Mouse (Mus musculus) lung, adult 18-20 months (tissue): ENCODE results near the gene Gm20671.
"Not testable (repeated sequence)": the region's sequence is repeated elsewhere in the genome, so short reads cannot be mapped to it uniquely, and the experiment has no call there.

Experiments
- DNase-seq, 2 experiments: peaks; one replicate each; pipeline ENCODE4 v3.0.0; 2022; ENCODE audit warnings: mixed read lengths in 2 of 2

Gm20671 gene

DNA sequence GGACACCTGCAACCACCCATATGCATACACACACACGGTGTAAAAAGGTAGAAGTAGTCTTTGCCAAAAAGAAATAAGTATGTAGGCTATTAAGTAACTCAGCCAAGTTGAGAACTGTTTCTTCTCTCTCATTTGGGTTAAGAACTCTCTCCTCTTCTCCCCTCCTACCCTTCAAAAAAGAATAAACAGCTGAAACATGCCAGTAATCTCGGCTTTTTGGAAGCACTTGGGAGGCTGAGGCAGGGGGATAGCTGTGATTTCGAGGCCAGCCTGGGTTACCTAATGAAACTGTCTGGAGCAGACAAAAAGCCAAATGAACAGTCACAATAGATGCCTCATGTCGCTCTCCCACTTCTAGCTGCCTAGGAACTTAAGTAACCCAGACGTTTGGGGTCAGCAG is 42.2 kb downstream of the Gm20671 start:
- no peak for DNase-seq

DNA sequence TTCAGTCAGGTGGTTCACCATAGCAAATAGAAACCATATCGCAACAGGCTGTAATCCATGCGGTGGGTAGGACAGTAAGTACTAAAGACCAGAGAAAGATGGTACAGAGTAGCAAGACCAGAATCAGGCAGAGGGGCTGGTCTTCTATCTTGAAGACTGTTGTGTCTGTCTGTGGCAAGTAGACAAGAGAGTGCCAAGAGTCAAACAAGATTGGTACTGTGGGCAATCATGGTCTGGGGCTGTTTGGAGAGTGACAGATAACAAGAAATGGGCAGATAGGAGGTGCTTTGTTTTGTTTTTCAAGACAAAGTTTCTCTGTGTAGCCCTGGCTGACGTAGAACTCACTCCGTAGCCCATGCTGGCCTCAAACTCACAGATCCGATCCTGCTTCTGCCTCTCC is 45.3 kb downstream of the Gm20671 start:
- DNase-seq = no peak

DNA sequence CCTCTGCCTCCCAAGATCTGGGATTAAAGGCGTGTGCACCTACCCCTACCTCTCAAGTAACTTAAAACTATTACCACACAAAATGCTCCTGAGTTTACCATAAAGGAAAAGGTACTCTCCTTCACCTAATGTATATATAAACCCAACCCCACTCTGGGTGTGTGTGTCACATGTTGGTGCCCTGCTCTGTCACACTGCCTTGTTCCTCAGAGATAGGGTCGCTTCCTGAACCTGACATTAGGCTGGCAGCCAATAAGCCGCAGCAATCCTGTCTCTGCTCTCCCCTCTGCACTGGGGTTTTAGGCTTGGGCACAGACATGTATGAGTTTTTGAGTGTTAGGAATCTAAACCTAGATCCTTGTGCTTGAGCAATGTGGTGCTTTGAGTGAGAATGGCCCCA is 48.7 kb downstream of the Gm20671 start:
- DNase-seq = no peak

DNA sequence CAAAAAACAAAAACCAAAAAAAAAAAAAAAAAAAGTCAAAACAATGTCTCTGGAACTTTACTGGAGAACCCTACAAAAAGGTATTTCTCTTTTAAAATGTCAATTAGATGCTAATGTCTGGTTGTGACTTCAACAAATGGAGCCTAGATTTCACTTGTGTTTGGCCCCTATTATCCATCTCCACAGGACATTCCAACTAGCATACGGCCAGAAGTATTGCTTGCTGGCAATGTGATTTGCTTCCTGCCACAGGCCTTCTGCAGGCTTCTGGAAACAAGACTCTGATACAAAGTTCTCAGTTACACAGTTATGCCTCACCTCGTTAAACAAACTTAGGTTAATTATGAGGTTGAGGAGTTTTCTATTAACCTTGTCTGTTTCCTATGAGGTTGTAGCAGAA is 54.5 kb downstream of the Gm20671 start:
- no peak for DNase-seq

DNA sequence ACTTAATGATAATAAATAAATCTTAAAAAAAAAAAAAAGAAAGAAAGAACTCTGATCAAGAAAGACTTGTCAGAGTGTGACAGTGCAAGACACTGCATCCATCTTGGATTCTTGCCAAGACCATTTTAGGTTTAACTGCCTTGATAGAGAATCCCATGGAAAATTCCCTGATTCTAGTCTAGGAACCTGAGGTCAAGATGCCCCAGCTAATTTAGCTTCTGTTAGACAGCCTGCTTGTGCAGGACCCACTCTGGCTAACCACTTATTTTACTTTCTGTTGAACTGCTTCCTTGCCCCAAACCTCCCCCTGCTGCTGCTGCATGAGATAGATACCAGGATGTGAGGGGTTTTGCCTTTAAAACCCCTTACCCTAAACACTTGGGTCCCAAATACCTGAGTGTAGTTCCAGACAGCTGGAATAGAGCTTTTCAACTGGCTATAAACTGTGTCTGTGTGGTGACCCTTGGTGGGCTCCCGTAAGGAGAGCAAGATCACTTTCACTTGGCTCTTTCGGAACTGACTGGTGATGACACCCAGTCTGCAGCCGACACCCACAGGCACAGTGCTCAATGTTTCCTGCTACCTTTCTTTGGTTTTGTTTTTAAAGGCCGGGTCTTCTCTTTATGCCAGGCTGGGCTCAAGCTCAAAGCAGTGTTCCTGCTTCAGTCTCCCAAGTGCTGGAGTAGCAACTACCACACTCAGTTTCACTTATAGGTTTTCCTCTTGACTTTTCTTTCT is 59.1 kb downstream of the Gm20671 start:
- no peak for DNase-seq

DNA sequence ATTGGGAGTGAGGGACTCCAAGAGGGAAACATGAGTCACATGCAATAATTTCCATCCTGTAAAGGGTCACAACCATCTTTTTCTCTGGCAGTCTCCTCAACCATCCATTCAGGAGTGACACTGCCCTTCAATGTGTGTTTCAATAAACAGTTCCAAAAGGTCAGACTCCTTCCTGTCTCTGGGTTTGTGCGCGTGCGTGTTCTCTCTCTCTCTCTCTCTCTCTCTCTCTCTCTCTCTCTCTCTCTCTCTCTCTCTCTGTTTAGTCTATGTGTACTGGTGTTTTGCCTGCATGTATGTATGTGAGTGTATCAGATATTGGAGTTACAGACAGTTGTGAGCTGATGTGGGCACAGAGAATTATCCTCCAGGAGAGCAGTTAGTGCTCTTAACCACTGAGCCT is 59.9 kb downstream of the Gm20671 start:
- no peak for DNase-seq

DNA sequence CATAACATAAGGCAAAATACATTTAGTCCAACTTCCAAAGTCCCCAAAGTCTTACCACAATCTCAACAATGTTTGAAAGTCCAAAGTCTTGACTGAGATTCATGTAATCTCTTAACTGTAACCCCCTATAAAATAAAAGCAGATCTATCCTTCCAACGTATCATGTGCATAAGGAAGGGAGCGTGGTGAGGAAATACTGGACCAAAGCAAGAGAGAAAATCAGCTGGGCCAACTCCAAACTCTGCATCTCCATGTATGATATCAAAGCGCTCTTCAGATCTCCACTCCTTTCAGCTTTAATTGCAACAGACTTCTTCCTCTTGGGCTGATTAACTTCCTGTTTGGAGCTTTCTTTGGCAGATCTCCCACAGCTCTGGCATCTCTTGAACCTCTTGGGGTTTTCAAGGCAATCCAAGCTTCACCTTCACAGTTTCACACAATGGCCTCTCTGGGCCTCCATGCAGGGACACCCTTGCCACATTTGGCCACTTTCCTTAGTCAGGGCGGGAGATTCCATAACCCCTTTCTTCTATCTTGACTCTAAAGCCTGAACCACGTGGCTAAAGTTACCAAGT is 65.3 kb downstream of the Gm20671 start:
- peak in 1 of 2 experiments; percentile 52 for DNase-seq

DNA sequence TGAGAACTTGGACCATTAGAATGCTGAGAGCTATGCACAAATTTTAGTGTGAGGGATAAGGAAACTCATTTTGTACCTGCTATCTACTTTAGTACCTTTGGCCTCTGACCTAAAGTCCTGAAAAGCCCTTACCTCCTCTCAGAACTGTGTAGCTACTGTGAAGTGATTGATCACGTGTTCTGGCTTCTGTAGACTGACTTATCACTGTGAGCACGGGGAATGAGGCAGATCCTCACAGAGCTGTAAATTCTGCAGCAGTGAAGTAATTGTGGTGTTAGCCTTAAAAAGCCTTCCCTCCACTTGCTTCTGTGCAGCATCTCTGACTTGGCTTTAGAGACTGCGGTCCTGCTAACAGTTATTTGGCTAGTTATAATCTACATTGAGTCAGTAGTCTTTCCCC is 66.1 kb downstream of the Gm20671 start:
- no peak for DNase-seq

DNA sequence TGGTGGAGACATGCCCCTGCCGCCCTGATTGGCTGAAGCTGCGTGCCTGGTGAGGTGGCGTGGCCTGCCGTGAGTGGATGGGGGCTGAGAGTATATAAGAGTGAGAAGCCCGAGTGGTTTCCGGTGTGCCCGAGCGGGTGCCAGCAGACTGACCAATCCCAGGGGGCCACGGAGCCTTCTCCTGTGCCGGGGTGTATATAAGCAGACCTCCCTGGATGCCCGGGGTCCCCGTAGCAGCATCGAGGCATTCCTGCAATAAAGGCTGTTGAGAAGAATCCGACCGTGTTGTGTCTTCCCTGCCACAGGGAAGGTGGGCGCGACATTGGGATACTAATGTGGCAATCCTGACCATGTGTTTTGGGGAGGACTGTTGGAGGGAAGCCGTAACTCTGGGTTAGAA is 66.6 kb downstream of the Gm20671 start:
- not testable (repeated sequence) for DNase-seq

DNA sequence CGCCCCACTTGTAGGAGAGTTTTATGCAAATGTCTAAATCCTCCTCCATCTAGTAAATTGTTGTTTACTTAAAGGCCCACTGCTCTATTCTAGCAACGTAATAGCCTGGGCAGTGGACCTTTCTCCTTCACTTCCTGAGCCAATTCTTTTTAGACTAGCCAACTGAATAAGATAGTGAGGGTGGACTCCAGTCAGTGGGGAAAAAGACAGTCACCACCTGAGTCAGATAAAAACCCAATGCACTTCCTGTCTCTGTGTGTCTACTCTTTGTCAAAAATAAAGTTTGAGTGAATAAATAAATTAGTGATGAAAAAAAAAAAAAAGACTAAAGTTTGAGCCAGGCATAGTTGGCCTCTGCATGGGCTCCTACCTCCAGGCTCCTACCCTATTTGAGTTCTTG is 67.2 kb downstream of the Gm20671 start:
- DNase-seq = no peak

DNA sequence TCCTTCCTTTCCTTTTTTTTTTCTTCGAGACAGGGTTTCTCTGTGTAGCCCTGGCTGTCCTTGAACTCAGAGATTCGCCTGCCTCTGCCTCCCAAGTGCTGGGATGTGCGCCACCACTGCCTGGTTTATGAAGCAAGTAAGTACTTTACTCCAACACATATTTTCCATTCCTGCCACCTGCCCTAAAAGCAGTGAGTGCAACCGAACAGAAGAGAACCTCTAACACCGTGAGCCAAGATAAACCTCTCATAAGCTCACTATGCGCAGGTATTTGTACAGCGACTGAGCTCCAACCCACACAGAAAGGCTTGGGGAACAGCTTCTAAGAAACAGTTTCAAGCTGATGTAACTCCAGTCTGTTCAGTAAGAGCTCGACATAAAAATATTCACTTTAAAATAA is 70.8 kb downstream of the Gm20671 start:
- no peak for DNase-seq

DNA sequence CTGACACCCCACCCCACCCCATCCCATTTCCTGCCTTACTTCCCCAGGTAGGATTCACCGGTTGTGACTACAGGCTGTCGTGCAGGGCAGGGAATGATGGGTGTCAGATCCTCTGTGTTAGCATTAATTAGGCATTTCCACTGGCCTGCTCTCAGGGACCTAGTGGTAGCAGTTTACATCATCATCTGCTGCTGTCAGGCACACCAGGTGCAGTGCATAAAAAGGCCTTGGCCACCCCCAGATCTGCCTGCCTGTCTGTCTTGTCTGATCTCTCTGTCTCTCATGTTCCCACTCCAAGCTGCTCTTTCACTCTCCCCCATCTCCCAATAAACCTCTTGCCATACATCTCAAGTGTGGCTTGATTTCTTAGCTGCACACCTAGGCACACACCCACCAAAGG is 75.2 kb downstream of the Gm20671 start:
- no peak for DNase-seq

DNA sequence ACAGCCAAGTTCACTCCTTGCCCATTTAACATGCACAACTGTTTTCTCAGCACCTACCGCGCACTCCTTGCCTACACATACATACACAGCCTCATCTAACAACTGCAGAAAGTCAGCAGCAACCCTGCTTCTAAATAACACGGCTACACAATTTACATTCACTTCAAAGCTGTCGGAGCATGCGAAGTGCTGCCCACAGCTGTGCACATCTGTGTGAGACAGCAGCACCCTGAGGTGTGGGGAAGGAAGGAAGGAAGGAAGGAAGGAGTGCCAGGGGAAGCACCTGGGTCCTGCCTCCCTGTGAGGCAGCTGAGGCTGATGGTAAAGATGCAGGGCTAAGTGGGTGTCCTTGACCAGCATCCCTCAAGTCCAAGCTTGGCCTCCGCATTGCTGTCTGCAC is 78.0 kb downstream of the Gm20671 start:
- DNase-seq = no peak

DNA sequence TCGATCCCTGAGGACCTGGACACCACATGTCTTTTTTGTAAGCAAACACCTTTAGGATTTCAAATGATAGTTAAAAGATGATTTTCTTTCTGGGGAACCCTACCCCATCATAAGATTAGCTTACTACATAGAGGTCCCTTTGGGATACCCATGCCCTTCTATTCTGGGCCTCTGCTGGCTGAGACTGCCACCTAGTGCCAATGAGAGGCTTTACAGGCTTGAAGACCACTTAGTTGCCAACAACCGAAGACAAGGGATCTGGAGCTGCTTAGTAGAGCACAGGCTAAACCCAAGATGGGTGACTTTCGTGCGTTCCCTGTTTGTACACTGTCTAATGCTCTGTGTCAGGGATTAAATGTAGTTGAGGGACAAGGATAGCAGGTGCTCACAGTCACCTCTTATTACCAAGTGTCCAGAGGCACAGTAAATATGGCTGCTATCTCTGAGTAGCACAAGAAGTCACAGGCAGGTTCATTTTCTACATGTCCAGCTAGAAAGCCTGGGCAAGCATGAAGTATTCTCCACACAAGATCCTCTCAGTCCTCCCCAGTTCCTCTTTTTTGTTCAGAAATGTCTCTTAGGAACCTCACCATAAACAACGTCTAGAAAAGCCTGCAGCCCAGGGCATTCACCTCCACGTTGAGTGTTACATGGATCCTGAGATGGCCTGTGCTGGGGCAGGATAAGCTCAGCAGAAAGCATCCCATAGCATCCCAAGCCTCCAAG is 79.1 kb downstream of the Gm20671 start:
- peak; percentile 56 to 60 for DNase-seq

DNA sequence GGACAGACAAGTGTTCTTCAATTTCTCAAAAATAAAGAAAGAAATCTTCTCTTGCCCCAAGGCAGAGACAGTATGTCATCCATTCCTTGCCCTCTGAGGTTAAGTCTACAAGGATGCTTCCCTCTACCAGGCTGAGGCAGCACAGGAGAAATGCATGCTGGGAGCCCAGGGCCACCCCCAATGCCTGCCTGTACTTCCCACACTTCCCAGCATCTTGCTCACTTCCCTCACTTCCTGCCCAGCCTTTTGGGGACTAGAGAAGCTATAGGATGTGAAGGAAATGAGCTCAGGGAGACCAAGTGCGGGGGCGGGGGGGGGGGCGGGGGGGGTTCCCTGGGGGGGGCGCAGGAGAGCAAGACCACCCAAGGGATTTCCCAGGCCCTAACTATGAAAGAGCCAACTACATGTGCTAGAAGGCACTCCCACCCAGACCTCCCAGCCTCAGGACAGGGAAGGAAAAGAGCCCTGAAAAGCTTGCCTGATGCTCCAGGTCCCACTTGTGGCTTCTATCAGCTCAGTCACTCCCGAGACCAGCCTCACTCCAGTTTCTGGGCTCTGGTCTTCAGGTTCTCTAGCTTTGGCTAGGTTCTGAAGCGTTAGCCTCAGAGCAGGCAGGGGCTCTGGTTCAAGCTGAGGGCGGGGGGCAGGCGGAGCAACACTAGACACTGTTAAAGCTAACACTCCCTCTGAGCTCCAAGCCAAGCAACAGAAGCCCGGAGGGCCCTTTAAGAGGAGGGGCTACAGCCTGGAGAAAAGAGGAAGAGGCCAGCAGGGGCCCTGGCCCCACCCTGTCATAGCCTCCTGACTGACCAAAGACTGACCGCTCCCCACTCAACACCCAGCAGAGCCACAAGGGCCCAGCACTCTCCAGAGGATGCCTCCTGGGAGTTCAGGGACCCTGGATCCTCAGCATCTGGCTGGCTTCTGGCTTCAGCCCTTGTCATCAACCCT is 80.9 kb downstream of the Gm20671 start:
- peak; percentile 93 to 95 for DNase-seq

DNA sequence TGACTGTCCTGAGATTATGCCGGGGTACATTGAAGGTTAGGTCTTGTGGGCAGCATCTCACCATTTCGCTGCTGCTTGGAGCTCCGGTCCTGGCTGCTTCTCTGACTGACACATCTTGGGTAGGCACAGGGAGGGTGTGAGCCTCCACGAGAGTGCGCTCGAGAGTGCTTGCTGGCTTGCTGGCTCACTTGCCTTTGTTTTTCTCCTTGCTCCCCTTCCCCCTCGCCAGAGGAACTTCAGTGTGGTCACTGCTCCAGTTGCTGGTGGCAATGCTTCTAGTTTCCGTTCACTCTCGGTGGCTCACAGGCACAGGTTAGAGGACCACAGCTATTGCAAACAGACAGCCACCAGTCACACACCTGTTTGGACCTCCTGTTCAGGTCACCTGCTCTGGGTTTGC is 84.8 kb downstream of the Gm20671 start:
- DNase-seq = peak; percentile 64 to 80

DNA sequence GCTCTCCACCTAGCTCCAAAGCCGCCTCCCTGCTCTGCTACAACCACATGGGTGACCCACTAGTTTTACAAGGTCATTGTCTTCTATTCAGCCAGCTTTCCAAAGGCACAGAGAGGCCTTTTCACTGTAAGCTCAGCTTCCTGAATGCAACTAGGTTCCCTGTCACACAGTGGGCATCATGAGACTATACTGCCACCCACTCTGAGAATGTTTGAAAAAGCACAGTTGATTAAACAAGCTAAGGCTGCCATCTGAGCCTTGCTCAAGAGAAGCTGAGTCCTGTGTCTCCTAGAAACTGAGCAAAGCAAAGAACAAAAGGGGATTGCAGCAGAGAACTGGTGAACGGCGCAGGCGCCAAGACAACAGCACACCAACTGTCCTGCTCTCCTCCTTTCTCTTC is 85.5 kb downstream of the Gm20671 start:
- DNase-seq = peak in 1 of 2 experiments; percentile 54

DNA sequence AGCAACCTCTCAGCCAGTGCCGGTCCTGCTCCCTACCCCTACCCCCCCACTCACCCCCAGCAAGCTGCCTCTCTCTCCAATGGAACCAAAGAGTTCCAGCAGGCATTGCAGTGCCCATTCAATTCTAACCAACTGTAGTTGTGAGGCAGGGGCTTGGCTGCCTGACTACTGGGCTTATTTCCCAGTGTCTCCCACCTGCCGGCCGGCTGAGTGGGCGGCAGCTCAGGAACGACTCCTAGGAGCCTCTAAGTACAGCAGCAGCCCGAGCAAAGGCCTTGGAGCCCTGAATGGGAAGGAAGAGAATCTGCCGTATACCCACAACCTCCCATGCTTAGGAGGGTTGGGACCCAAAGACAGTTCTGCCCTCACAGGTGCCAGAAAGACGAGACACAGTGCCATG is 86.1 kb downstream of the Gm20671 start:
- DNase-seq = not testable (repeated sequence)

DNA sequence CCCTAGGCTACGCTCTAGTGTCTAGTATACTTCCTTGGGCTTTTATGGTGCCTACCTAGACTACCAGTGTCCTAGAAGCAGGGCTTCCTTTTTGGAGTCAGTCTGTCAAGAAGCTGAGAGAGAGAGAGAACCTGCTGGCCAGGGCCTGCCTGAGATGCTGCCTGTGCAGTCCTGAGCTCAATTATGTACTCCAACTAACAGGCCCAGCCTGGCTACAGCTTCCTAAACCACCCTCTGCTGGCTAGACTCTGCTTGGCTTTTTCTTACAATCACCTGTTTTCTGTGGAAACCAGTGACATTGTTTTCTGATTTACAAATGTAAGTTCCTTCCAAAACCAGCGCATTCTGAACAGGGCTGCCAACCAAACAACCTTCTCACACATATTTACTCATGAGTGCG is 86.8 kb downstream of the Gm20671 start:
- no peak for DNase-seq

DNA sequence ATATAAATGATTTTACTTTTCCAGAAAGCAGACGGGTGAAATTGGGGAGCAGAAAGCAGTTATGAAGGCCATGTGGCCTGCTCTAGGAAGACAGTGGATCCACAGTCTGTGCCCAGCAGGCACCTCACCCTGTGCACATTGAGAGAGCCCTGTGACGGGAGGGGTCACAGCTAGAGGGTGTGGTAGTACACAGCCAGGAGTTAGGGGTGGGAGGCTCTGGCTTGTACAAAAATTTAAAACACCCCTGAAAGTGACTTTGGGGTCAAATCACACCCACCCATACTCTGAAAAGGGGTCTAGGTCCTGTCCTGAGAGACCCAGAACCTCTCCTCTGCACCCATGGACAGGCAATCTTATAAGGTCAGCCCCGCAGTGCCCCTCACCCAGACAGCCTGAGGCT is 90.1 kb downstream of the Gm20671 start:
- not testable (repeated sequence) for DNase-seq

DNA sequence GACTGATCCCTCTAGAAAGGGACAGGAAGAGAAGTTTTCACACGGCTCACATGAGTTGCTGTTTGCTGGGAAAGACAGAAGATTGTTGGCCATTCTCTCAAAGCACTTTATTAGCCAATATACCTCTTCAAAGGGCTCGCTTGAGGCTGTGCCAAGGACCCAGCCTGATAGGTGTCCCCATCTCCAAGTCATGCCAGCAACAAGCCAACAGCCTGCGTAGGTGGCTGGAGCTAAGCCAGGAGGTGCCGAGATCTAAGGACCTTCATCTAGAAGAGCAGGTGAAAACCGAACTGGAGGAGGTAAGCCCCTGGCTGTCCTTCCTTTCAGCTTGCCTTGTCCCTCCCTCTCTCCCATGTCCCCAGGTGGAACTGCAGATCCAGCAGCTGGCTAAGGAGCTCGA is 91.1 kb downstream of the Gm20671 start:
- DNase-seq = peak; percentile 58 to 73

DNA sequence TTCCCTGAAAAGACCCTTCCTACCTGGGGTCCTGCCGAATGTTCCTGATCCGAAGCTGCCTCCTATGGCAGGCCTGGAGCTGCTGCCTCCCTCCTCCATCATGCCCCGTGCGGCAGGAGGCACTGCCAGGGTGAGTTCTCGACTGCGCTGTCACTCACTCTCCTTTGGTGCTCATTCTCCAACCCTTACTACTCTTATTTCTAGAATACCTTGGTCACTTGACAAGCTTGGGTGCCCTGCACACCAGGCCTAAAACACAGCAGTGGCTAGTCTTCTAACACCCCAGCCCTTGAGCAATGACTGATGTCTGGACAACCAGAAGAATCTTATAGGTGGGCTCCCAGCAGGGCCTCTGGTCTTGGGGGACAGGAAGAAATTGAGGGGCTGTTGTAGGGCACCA is 93.0 kb downstream of the Gm20671 start:
- not testable (repeated sequence) for DNase-seq

DNA sequence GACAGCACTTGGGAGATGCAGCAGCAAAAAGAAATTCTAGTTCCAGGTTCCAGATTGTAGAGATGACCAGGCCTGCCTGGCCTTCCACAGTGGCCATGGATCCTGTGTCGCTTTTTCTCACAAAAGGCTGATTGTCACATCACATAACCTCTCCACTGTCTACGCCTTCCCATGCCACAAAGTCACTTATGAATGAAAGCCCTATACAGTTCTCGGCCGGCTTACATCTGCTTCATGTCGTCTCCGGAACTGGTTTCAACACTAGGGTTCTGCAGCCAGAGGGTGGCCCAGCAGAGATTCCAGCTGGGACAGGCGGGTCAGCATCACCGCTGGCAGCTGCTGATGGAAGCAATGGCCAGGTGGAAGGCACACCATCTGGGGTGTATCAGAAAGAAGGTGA is 98.1 kb downstream of the Gm20671 start:
- DNase-seq = no peak
